Comparison of ENCODE assay signal across 8 mouse cellular contexts in the genomic region with DNA sequence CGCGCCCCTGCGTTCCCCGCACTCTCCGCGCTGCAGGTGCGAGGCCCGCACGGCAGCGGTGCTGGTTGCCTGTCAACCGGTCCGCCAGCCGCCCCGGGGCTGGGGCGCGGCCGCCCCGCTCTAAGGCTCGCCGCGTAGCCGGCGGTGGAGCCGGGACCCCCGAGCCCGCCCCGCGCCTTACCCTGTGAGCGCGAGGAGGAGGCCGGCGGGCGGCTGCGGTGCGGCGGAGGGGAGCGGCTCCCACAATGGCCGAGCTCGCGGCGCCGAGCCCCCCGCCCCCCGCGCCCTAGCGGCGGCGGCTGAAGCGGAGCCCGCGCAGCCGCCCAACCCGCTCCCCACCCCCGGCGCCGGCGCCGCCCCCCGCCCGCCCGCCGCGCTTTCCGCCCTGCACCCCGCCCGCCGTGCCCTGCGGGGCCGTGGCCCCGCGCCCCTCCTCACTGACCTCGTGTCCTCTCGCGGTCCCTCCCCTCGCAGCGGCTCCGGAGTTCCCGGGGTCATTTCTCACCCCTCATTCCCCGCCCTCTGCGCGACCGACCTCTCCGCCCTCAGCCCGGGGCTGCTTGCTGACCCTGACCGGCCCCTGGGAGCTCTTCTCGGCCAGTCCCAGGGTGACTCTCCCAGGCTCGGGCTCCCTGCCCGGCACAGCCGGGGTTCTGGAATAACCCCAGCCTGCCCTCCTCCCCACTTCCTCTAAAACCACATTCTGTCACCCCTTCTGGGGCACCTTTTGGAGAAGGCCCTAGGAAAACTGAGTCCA. TPM values are rescaled to one million over a fixed set of nuclear protein-coding genes. Genes with fewer than 3 reads are reported as not detected.
DNase-seq lines count a peak whose midpoint lies in the region; ATAC-seq and TF ChIP-seq lines count a peak whose summit lies in the region.

No protein-coding gene starts in this region.

- H3K9me3 ChIP-seq in heart, embryonic 10.5 days: no peaks in the 10 kb centered on the region
- no peaks in the 10 kb centered on the region for H3K9me3 ChIP-seq in lung, embryonic 15.5 days

- H3K36me3 ChIP-seq in C2C12 (ENCODE audit: control insufficient read depth, insufficient read depth): no peaks in the 10 kb centered on the region
- peaks cover 7% of the 10 kb centered on the region; the same call in 1 of the 2 replicates for H3K36me3 ChIP-seq in heart, embryonic 10.5 days
- no peaks in the 10 kb centered on the region for H3K36me3 ChIP-seq in lung, embryonic 15.5 days

- no peaks in the 10 kb centered on the region for H3K79me3 ChIP-seq in C2C12 (ENCODE audit: low read depth)

- peak overlapping the region; percentile 66 for H3ac ChIP-seq in C2C12 (ENCODE audit: control insufficient read depth, insufficient read length, low read depth)

- TF ChIP-seq CTCF in C2C12 (IDR thresholded peaks at IDR 0.05; ENCODE audit: control insufficient read depth, insufficient read depth, insufficient read length): no peak
- TF ChIP-seq CTCF in olfactory bulb, adult 2 months (IDR thresholded peaks at IDR 0.05; ENCODE audit: insufficient read depth, low read depth, low read length): no peak

- no peaks in the 10 kb centered on the region for H3K79me2 ChIP-seq in C2C12 (ENCODE audit: control insufficient read depth, insufficient read depth)

- whole genome bisulfite sequencing in heart, embryonic 10.5 days: under 1% methylated on average over 53 of the region's 89 CpGs
- under 1% methylated on average over 52 of the region's 89 CpGs for WGBS in lung, embryonic 15.5 days
- 2% methylated on average over 68 of the region's 89 CpGs for WGBS in olfactory bulb, adult 2 months

- H3K4me3 ChIP-seq in C2C12 (ENCODE audit: insufficient read depth, poor library complexity, severe bottlenecking): no peak overlapping the region
- peak overlapping the region; percentile 90 for H3K4me3 ChIP-seq in heart, embryonic 10.5 days
- peak overlapping the region; percentile 76 for H3K4me3 ChIP-seq in lung, embryonic 15.5 days
- peak overlapping the region; percentile 87 for H3K4me3 ChIP-seq in olfactory bulb, adult 2 months (ENCODE audit: insufficient read depth, low read depth, low read length)

- peak; percentile 38; the same call in 1 of the 2 replicates for TF ChIP-seq POLR2A in olfactory bulb, adult 2 months (IDR thresholded peaks at IDR 0.05; ENCODE audit: insufficient read depth, low read depth, low read length)

- H3K4me2 ChIP-seq in lung, embryonic 15.5 days: peak overlapping the region; percentile 100

- ATAC-seq in lung, embryonic 15.5 days (ENCODE audit: borderline replicate concordance, extremely low read depth, low FRiP score, low TSS enrichment): peak; percentile 69; the same call in 1 of the 2 replicates

- H3K27ac ChIP-seq in heart, embryonic 10.5 days: peak overlapping the region; percentile 90
- peak overlapping the region; percentile 2; the same call in 1 of the 2 replicates for H3K27ac ChIP-seq in lung, embryonic 15.5 days
- peak overlapping the region; percentile 92 for H3K27ac ChIP-seq in olfactory bulb, adult 2 months (ENCODE audit: insufficient read depth, low read depth, low read length)

- peak; percentile 6 for DNase-seq in T-cell, adult 2 months (ENCODE audit: low spot score)
- peak; percentile 79 for DNase-seq in embryo, embryonic 10 days (ENCODE audit: low spot score)
- DNase-seq in heart, embryonic 10.5 days (ENCODE audit: low spot score): no peak
- peak; percentile 54 to 65 for DNase-seq in kidney, adult 8-10 months
- DNase-seq in spleen, adult 12 weeks (ENCODE audit: low spot score): no peak

- peak overlapping the region; percentile 59 for H3K9ac ChIP-seq in lung, embryonic 15.5 days

- peaks cover 28% of the 10 kb centered on the region for H3K4me1 ChIP-seq in heart, embryonic 10.5 days
- peaks cover 11% of the 10 kb centered on the region for H3K4me1 ChIP-seq in lung, embryonic 15.5 days
- H3K4me1 ChIP-seq in olfactory bulb, adult 2 months (ENCODE audit: control insufficient read depth, insufficient read depth, low read length): peaks cover 29% of the 10 kb centered on the region

- H3K27me3 ChIP-seq in C2C12 (ENCODE audit: control insufficient read depth, insufficient read depth, insufficient read length): peaks cover 15% of the 10 kb centered on the region
- H3K27me3 ChIP-seq in heart, embryonic 10.5 days (ENCODE audit: insufficient read depth, poor library complexity, severe bottlenecking): peaks cover 17% of the 10 kb centered on the region; the same call in 1 of the 2 replicates
- peaks cover 19% of the 10 kb centered on the region for H3K27me3 ChIP-seq in lung, embryonic 15.5 days

TF ChIP-seq in C2C12, 6 proteins besides CTCF, POLR2A, EP300 and RAD21:
- TF ChIP-seq MYOG (IDR thresholded peaks at IDR 0.05; ENCODE audit: control insufficient read depth, extremely low read depth, insufficient read length): no peak
- no peak for TF ChIP-seq MAX (IDR thresholded peaks at IDR 0.05)
- no peak for TF ChIP-seq USF1 (IDR thresholded peaks at IDR 0.05; ENCODE audit: low read depth)
- no peak for TF ChIP-seq FOSL1 (IDR thresholded peaks at IDR 0.05; ENCODE audit: insufficient read depth, low read length, poor library complexity, severe bottlenecking)
- TF ChIP-seq CEBPB (IDR thresholded peaks at IDR 0.05; ENCODE audit: low read depth): no peak
- TF ChIP-seq MYOD1 (IDR thresholded peaks at IDR 0.05; ENCODE audit: control insufficient read depth, insufficient read length, low read depth): no peak

RNA-seq across cellular contexts. Expression of a gene that starts 3.0 kb away (rescaled TPM):
- polyA plus RNA-seq in C2C12 (2012; fragmentation: generic; extraction: Trizol): 60.4 TPM
- polyA plus RNA-seq in heart, embryonic 10.5 days (2016; fragmentation: Nextera tagmentation; extraction: Ambion mirVana): 57.4 and 58.9 TPM in 2 replicates
- 64.2 and 73.1 TPM in 2 replicates for polyA plus RNA-seq in lung, embryonic 15.5 days (2015; fragmentation: Nextera tagmentation; extraction: Ambion mirVana)
- polyA plus RNA-seq in olfactory bulb, adult 2 months (2012; ENCODE audit: insufficient read depth, insufficient read length, low replicate concordance, missing spikeins): 258 and 508 TPM in 2 replicates

RNA-seq across cellular contexts. Expression of a gene that starts 30.8 kb away (rescaled TPM):
- 322 TPM for polyA plus RNA-seq in C2C12 (2012; fragmentation: generic; extraction: Trizol)
- polyA plus RNA-seq in heart, embryonic 10.5 days (2016; fragmentation: Nextera tagmentation; extraction: Ambion mirVana): 453 and 498 TPM in 2 replicates
- 263 and 281 TPM in 2 replicates for polyA plus RNA-seq in lung, embryonic 15.5 days (2015; fragmentation: Nextera tagmentation; extraction: Ambion mirVana)
- not detected in 2 replicates for polyA plus RNA-seq in olfactory bulb, adult 2 months (2012; ENCODE audit: insufficient read depth, insufficient read length, low replicate concordance, missing spikeins)

Comparison
In these comparisons a context has a peak if more than half of its experiments do, and no peak if none do; other contexts are left out.
1. DNase-seq: peak in T-cell, adult 2 months (single experiment), embryo, embryonic 10 days (single experiment) and kidney, adult 8-10 months (2 of 2); none in heart, embryonic 10.5 days (single experiment) and spleen, adult 12 weeks (single experiment).
2. H3K27ac ChIP-seq: peak in every context shown above with its lines; median percentile 92 in olfactory bulb, adult 2 months; 90 in heart, embryonic 10.5 days; 2 in lung, embryonic 15.5 days.